Mouse (Mus musculus): ENCODE measurements at regions not wholly inside any gene's neighbourhood (a gene's known extent, or its start where the extent isn't known, plus 50 kb on each side); places are given as distances from the start of the nearest gene placed in this dataset.

- WGBS = 77% methylated on average over 5 of the region's 5 CpGs
Measured at GRCm38 (mm10) chr16:62681880-62682279, 104.7 kb downstream of the Nsun3 start.

GRCm38 (mm10) chr16:62676815-62677214, 109.8 kb downstream of the Nsun3 start:
- Histone ChIP-seq H3K9ac (replicated peaks) (no peak overlapping the region), H3K4me1 (no peaks in the 10 kb centered on the region), H3K27ac (replicated peaks) (no peak overlapping the region), H3K4me2 (no peak overlapping the region), H3K4me3 (replicated peaks) (no peak overlapping the region), H3K27me3 (replicated peaks) (no peaks in the 10 kb centered on the region), H3K9me3 (replicated peaks) (no peaks in the 10 kb centered on the region), H3K36me3 (no peaks in the 10 kb centered on the region)
- no peak; the same call in 1 of the 2 replicates for ATAC-seq (ENCODE audit: low FRiP score)
- 58% methylated on average over 6 of the region's 6 CpGs for WGBS

More at GRCm38 (mm10) chr16:62681880-62682279, 104.7 kb downstream of the Nsun3 start:
- Histone ChIP-seq H3K9me3 (replicated peaks) (no peaks in the 10 kb centered on the region), H3K9ac (replicated peaks) (no peak overlapping the region), H3K27ac (replicated peaks) (no peak overlapping the region), H3K4me2 (no peak overlapping the region), H3K4me3 (replicated peaks) (no peak overlapping the region), H3K4me1 (no peaks in the 10 kb centered on the region), H3K27me3 (replicated peaks) (no peaks in the 10 kb centered on the region), H3K36me3 (no peaks in the 10 kb centered on the region)
- no peak for ATAC-seq (ENCODE audit: low FRiP score)

- 55% methylated on average over 2 of the region's 2 CpGs for WGBS
- Histone ChIP-seq H3K4me2 (no peak overlapping the region), H3K36me3 (no peaks in the 10 kb centered on the region), H3K4me3 (replicated peaks) (no peak overlapping the region), H3K9ac (replicated peaks) (no peak overlapping the region), H3K9me3 (replicated peaks) (no peaks in the 10 kb centered on the region), H3K27me3 (replicated peaks) (no peaks in the 10 kb centered on the region), H3K27ac (replicated peaks) (no peak overlapping the region), H3K4me1 (peaks cover 3% of the 10 kb centered on the region; the same call in 1 of the 2 replicates)
- ATAC-seq (ENCODE audit: low FRiP score) = no peak
Measured at GRCm38 (mm10) chr16:62657383-62657782, 129.2 kb downstream of the Nsun3 start.

- H3K4me1 ChIP-seq = peaks cover 3% of the 10 kb centered on the region; the same call in 1 of the 2 replicates
- no peak overlapping the region for H3K27ac ChIP-seq (replicated peaks)
- no peak overlapping the region for H3K9ac ChIP-seq (replicated peaks)
- H3K36me3 ChIP-seq = no peaks in the 10 kb centered on the region
- WGBS = 83% methylated on average over 1 of the region's 1 CpGs
- no peak for ATAC-seq (ENCODE audit: low FRiP score)
- H3K27me3 ChIP-seq (replicated peaks) = no peaks in the 10 kb centered on the region
- H3K9me3 ChIP-seq (replicated peaks) = no peaks in the 10 kb centered on the region
- H3K4me3 ChIP-seq (replicated peaks) = no peak overlapping the region
- H3K4me2 ChIP-seq = no peak overlapping the region; the same call in 1 of the 2 replicates
Measured at GRCm38 (mm10) chr16:62654436-62654835, 132.2 kb downstream of the Nsun3 start.

- Histone ChIP-seq H3K27me3 (replicated peaks) (no peaks in the 10 kb centered on the region), H3K4me2 (peak overlapping the region; percentile 45), H3K9me3 (replicated peaks) (no peaks in the 10 kb centered on the region), H3K4me1 (peaks cover 3% of the 10 kb centered on the region; the same call in 1 of the 2 replicates), H3K27ac (replicated peaks) (no peak overlapping the region), H3K4me3 (replicated peaks) (peak overlapping the region; percentile 20; the same call in 1 of the 2 replicates), H3K36me3 (no peaks in the 10 kb centered on the region), H3K9ac (replicated peaks) (no peak overlapping the region)
- 0 out of 2 replicates have a peak, but pooled peaks have one; percentile 57 for ATAC-seq (ENCODE audit: low FRiP score)
- WGBS = 29% methylated on average over 8 of the region's 8 CpGs
Measured at GRCm38 (mm10) chr16:62653817-62654216, 132.8 kb downstream of the Nsun3 start.

- H3K4me2 ChIP-seq = no peak overlapping the region
- no peaks in the 10 kb centered on the region for H3K9me3 ChIP-seq (replicated peaks)
- H3K36me3 ChIP-seq = no peaks in the 10 kb centered on the region
- H3K27me3 ChIP-seq (replicated peaks) = no peaks in the 10 kb centered on the region
- 72% methylated on average over 6 of the region's 6 CpGs for WGBS
- peaks cover 3% of the 10 kb centered on the region; the same call in 1 of the 2 replicates for H3K4me1 ChIP-seq
- no peak for ATAC-seq (ENCODE audit: low FRiP score)
- no peak overlapping the region for H3K4me3 ChIP-seq (replicated peaks)
- H3K27ac ChIP-seq (replicated peaks) = no peak overlapping the region
- H3K9ac ChIP-seq (replicated peaks) = no peak overlapping the region
Measured at GRCm38 (mm10) chr16:62652769-62653465, 133.7 kb downstream of the Nsun3 start.

- H3K27me3 ChIP-seq (replicated peaks) = no peaks in the 10 kb centered on the region
- H3K36me3 ChIP-seq = no peaks in the 10 kb centered on the region
- no peak overlapping the region for H3K4me2 ChIP-seq
- H3K4me1 ChIP-seq = peaks cover 3% of the 10 kb centered on the region; the same call in 1 of the 2 replicates
- no peak overlapping the region for H3K9ac ChIP-seq (replicated peaks)
- H3K27ac ChIP-seq (replicated peaks) = no peak overlapping the region
- no peaks in the 10 kb centered on the region for H3K9me3 ChIP-seq (replicated peaks)
- 90% methylated on average over 7 of the region's 7 CpGs for WGBS
- no peak for ATAC-seq (ENCODE audit: low FRiP score)
- no peak overlapping the region for H3K4me3 ChIP-seq (replicated peaks)
Measured at GRCm38 (mm10) chr16:62650856-62651255, 135.8 kb downstream of the Nsun3 start.

GRCm38 (mm10) chr16:62648326-62648725, 138.3 kb downstream of the Nsun3 start:
- no peaks in the 10 kb centered on the region for H3K4me1 ChIP-seq
- 37% methylated on average over 8 of the region's 8 CpGs for WGBS
- no peaks in the 10 kb centered on the region for H3K36me3 ChIP-seq
- no peak overlapping the region for H3K4me2 ChIP-seq
- H3K4me3 ChIP-seq (replicated peaks) = no peak overlapping the region
- no peak overlapping the region for H3K9ac ChIP-seq (replicated peaks)
- ATAC-seq (ENCODE audit: low FRiP score) = no peak
- H3K9me3 ChIP-seq (replicated peaks) = no peaks in the 10 kb centered on the region
- H3K27me3 ChIP-seq (replicated peaks) = no peaks in the 10 kb centered on the region
- no peak overlapping the region for H3K27ac ChIP-seq (replicated peaks)

- no peaks in the 10 kb centered on the region for H3K27me3 ChIP-seq (replicated peaks)
- H3K36me3 ChIP-seq = no peaks in the 10 kb centered on the region
- H3K9ac ChIP-seq (replicated peaks) = no peak overlapping the region
- 71% methylated on average over 1 of the region's 1 CpGs for WGBS
- H3K4me2 ChIP-seq = no peak overlapping the region
- H3K9me3 ChIP-seq (replicated peaks) = no peaks in the 10 kb centered on the region
- no peak overlapping the region for H3K27ac ChIP-seq (replicated peaks)
- H3K4me1 ChIP-seq = no peaks in the 10 kb centered on the region
- no peak overlapping the region for H3K4me3 ChIP-seq (replicated peaks)
- ATAC-seq (ENCODE audit: low FRiP score) = no peak
Measured at GRCm38 (mm10) chr16:62646113-62646512, 140.5 kb downstream of the Nsun3 start.

- H3K9ac ChIP-seq (replicated peaks) = no peak overlapping the region
- no peaks in the 10 kb centered on the region for H3K9me3 ChIP-seq (replicated peaks)
- WGBS = 92% methylated on average over 10 of the region's 10 CpGs
- H3K4me1 ChIP-seq = no peaks in the 10 kb centered on the region
- H3K27ac ChIP-seq (replicated peaks) = no peak overlapping the region
- no peak overlapping the region for H3K4me3 ChIP-seq (replicated peaks)
- H3K27me3 ChIP-seq (replicated peaks) = no peaks in the 10 kb centered on the region
- H3K4me2 ChIP-seq = no peak overlapping the region
- no peak for ATAC-seq (ENCODE audit: low FRiP score)
- no peaks in the 10 kb centered on the region for H3K36me3 ChIP-seq
Measured at GRCm38 (mm10) chr16:62642859-62643403, 143.7 kb downstream of the Nsun3 start.

GRCm38 (mm10) chr16:62623938-62624337, 162.7 kb downstream of the Nsun3 start:
- Histone ChIP-seq H3K9me3 (replicated peaks) (no peaks in the 10 kb centered on the region), H3K27me3 (replicated peaks) (no peaks in the 10 kb centered on the region), H3K36me3 (no peaks in the 10 kb centered on the region), H3K4me2 (no peak overlapping the region), H3K9ac (replicated peaks) (no peak overlapping the region), H3K27ac (replicated peaks) (no peak overlapping the region), H3K4me1 (no peaks in the 10 kb centered on the region), H3K4me3 (replicated peaks) (no peak overlapping the region)
- 63% methylated on average over 6 of the region's 6 CpGs for WGBS
- no peak for ATAC-seq (ENCODE audit: low FRiP score)

GRCm38 (mm10) chr16:62610873-62611272, 175.7 kb downstream of the Nsun3 start:
- Histone ChIP-seq H3K36me3 (no peaks in the 10 kb centered on the region), H3K27ac (replicated peaks) (no peak overlapping the region), H3K4me3 (replicated peaks) (no peak overlapping the region), H3K9ac (replicated peaks) (no peak overlapping the region), H3K4me2 (no peak overlapping the region), H3K27me3 (replicated peaks) (no peaks in the 10 kb centered on the region), H3K9me3 (replicated peaks) (no peaks in the 10 kb centered on the region), H3K4me1 (no peaks in the 10 kb centered on the region)
- ATAC-seq (ENCODE audit: low FRiP score) = no peak
- 94% methylated on average over 5 of the region's 5 CpGs for WGBS

Data from neural tube, embryonic 15.5 days (tissue).